Mouse (Mus musculus): ENCODE results near the gene Lin37. TPM values are rescaled to one million over a fixed set of nuclear protein-coding genes. Genes with fewer than 3 reads are reported as not detected.

Gene Lin37
- polyA plus RNA-seq, 1 experiment from 2014 or later = 38.8 TPM

DNA sequence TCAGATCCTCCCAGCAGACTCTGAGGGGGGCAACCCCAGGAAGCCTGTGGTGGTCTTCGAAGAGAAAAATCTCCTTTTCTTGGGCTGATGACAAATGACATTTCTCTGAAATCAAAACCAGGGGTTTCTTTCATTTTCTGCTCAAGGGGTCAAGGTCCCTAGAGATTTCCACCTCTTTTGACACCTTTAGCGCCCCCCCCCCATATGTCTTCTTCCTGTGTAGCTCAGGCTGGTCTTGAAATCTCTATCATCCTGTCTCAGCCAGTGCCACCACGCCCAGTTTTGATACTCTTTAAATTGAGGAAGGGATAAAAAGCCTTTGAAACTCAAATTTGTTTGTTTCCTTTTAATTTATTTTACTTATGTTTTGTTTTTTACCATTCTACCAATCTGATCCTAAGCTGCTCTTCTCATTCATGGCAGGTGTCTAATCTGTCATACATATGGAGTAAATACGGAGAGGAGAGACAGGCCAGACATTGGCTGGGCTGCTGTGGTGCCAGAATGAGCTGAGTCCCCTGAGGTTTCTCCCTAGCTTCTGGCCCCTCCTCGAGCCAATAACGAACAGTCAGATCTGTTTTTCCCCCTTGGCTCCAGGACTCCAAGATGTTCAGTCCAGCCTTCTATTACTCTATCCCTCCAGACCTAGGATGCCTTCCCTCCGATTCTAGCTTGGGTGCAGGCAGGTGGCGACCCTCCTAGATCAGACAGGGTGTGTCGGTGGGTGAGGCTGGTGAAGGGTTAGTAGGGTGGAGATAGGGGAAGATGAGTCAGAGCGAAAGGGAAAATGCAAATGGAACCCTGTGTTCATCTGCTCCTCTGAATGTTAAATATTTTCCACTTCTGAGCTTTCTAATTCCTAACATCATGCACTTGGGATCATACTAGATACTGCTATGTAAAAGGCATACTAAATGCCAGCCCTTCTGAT lies 34.2 kb upstream of the Lin37 start:
- Histone ChIP-seq H3K9me3 (no peaks in the 10 kb centered on the region), H3K36me3 (no peaks in the 10 kb centered on the region), H3K4me1 (peaks cover 9% of the 10 kb centered on the region), H3K4me2 (no peak overlapping the region), H3K27me3 (no peaks in the 10 kb centered on the region), H3K4me3 (no peak overlapping the region), H3K9ac (no peak overlapping the region), H3K27ac (no peak overlapping the region)
- 65% methylated on average over 10 of the region's 10 CpGs for WGBS
- no peak for ATAC-seq (ENCODE audit: borderline replicate concordance, extremely low read depth, low FRiP score, low TSS enrichment)

DNA sequence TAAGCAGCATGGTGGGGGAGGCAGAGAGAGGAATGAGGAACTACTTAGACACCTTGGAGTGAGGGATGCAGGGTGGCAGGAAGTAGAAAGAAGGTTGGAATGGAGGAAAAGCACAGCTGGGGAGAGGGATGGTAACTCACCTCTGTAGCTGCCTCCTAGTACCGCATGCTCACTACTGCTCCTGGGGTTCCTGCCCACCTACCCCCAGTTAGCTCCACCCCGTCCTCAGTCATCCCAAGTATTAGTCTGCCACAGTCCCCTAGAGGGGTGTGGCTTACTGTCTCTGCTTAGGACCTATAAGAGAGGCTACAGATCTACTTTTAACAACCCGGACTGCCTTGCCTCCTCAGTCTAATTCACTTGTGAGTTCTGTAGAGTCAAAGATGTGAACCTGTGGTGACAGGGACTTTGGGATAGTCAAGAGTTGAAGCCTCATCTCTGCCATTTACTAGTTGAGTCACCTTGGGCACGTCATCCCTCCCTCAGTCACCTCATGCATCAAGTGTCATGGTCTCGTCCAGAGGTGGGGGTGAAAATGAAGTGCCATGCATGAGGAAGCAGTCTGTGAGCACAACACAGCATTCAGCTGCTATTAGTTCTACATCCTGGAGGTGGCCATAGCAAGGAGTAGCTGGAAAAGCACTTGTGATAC lies 33.3 kb upstream of the Lin37 start:
- Histone ChIP-seq H3K4me2 (no peak overlapping the region), H3K4me1 (peaks cover 6% of the 10 kb centered on the region), H3K4me3 (no peak overlapping the region), H3K9me3 (no peaks in the 10 kb centered on the region), H3K27me3 (no peaks in the 10 kb centered on the region), H3K9ac (no peak overlapping the region), H3K27ac (0 out of 2 replicates have a peak overlapping the region, but pooled peaks have one; percentile 8), H3K36me3 (no peaks in the 10 kb centered on the region)
- ATAC-seq (ENCODE audit: borderline replicate concordance, extremely low read depth, low FRiP score, low TSS enrichment) = no peak
- 34% methylated on average over 5 of the region's 5 CpGs for WGBS

DNA sequence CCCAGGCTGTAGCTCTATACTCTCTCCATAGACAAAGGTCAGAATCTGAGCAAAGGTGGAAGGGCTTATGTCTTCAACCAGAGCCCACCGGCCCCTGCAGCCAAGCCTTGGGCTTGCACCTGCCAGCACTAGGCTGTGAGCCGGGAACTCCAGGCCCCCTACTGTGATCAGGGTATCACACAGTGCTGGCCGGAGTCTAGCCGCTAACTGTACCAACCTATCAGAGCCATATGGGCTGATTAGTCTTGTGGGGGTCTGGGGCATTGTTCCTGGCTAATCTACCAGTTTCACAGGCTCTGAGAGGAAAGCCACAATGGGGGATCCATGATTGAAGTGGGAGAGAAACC lies 31.9 kb upstream of the Lin37 start:
- Histone ChIP-seq H3K36me3 (peaks cover 2% of the 10 kb centered on the region), H3K4me2 (no peak overlapping the region), H3K4me3 (no peak overlapping the region), H3K9ac (no peak overlapping the region), H3K9me3 (no peaks in the 10 kb centered on the region), H3K4me1 (peaks cover 16% of the 10 kb centered on the region), H3K27me3 (no peaks in the 10 kb centered on the region), H3K27ac (no peak overlapping the region)
- no peak for ATAC-seq (ENCODE audit: borderline replicate concordance, extremely low read depth, low FRiP score, low TSS enrichment)
- WGBS = 62% methylated on average over 4 of the region's 4 CpGs

DNA sequence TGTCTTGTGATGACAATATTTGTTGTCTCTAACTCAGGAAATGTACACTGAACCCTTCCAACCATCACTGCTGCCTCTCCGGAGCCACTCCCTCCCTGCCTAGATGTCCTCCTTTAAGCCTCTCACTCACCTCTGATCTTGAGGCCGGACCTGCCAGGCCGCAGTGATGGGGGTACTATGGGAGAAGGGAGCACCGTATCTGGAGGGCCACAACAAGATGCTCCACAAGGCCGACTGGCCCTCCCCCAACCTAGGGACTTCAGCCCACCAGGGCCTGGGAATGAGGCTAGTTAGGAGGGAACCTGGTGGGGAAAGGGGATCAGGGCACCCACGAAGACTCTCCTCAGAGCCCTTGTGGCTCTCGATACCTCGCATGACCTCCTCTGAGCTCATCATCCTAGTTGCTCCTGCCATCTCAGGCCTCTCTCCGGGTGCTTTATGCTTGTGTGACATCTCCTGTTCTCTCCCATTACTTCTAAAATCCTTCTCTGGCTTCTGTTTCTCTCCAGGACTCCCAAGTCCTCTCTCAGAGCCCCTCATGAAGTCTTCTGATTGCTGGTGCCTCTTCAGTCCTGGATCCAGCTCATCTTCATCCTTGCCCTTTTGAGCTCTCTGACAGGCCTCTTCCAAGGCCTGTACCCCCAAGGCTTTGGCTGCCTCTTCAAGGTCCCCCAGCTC lies 31.4 kb upstream of the Lin37 start:
- Histone ChIP-seq H3K4me1 (peaks cover 18% of the 10 kb centered on the region), H3K4me3 (no peak overlapping the region), H3K9ac (no peak overlapping the region), H3K9me3 (no peaks in the 10 kb centered on the region), H3K4me2 (no peak overlapping the region), H3K36me3 (peaks cover 7% of the 10 kb centered on the region), H3K27ac (no peak overlapping the region), H3K27me3 (no peaks in the 10 kb centered on the region)
- ATAC-seq (ENCODE audit: borderline replicate concordance, extremely low read depth, low FRiP score, low TSS enrichment) = no peak
- 84% methylated on average over 9 of the region's 9 CpGs for WGBS

DNA sequence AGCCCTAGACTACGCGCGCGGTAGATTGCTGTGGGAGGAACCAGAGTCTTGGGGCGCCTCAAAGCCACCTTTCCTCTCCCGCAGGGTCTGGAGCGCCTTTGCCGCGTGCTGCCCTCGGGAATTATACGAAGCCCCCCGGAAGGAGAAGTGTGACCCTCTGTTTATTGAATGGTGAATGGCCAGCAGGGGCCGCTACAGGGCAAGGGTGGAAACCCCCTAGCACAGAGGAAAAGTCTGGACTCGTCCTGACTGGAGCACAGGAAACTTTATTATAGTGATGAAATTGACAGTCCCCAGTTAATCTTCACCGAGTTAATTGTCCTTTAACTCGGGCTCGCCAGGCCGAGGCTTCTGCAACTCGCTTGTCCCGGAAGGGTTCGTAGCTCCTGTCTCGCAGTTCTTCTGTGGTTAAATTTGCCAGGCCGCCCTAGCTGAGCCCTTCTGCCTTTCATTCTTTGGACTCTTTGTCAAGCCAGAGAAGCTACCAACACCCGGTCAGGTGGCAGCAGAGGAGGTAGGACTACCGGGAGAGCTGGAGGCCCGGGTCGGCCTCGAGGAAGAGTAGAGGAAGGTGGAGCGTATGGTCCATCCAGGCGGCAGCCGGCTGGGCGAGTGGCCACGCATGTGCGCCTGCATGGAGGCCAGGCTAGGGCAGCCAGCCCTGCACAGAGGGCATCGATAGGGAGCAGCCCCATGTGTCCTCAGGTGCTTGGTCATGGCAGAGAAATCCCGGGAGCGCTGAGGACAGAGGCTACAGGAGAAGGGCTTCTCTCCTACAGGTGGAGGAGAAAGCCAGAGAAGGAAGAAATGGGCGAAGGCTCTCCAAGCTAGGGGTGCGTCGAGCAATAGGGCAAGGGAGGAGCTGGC lies 30.0 kb upstream of the Lin37 start:
- Histone ChIP-seq H3K36me3 (peaks cover 21% of the 10 kb centered on the region), H3K27me3 (no peaks in the 10 kb centered on the region), H3K27ac (peak overlapping the region; percentile 94), H3K4me2 (peak overlapping the region; percentile 80), H3K9ac (peak overlapping the region; percentile 95), H3K4me1 (peaks cover 18% of the 10 kb centered on the region), H3K4me3 (peak overlapping the region; percentile 99), H3K9me3 (no peaks in the 10 kb centered on the region)
- 20% methylated on average over 39 of the region's 40 CpGs for WGBS
- peak; percentile 55; the same call in 1 of the 2 replicates for ATAC-seq (ENCODE audit: borderline replicate concordance, extremely low read depth, low FRiP score, low TSS enrichment)

DNA sequence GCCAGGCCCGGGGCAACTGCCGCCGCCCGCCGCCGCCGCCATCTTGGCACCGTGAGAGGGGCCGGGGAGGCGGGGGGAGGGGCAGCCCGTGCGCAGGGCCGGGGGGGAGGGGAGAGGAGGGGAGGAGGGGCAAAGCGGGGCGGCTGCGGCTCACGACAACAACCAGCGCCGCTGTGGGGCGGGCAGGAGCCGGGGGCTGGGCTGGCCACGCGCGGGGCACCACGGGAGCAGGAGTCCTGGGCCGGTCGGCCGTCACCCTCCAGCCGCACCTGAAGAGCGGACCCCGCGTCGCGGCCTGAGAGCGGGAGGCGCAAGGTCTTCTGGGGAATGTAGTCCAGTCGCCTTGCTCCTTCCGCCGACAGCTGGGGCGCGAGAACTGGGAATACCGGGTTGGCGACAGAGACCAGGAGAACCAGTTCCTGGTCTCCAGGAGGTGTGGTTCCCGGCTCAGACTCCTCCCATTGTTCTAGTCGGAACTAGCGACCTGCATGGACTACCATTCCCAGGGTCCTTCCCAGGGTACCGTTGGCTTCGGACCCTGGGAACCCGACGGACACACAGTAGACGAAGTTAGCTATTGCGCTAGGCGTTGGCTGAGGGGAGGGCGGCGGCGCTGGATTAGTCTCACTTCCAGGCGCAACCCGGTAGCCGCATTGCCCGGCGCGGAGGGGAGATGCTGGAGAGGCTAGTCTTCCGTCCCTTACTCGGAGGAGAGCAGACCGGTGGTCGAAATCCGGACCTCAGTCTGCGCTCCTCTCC lies 29.2 kb upstream of the Lin37 start, which contains the start of gene Kmt2b:
TSS of gene Kmt2b (minus strand) at position 51 of the 759 bp plus-strand sequence.
- WGBS = under 1% methylated on average over 54 of the region's 68 CpGs
- Histone ChIP-seq H3K4me1 (peaks cover 18% of the 10 kb centered on the region), H3K4me2 (peak within 1 kb of the TSS; percentile 80), H3K9ac (peak within 1 kb of the TSS; percentile 95), H3K9me3 (no peaks in the 10 kb centered on the region), H3K36me3 (peaks cover 30% of the 10 kb centered on the region), H3K27ac (peak within 1 kb of the TSS; percentile 94), H3K4me3 (peak within 1 kb of the TSS; percentile 99), H3K27me3 (no peaks in the 10 kb centered on the region)
- ATAC-seq (ENCODE audit: borderline replicate concordance, extremely low read depth, low FRiP score, low TSS enrichment) = peak; percentile 96

DNA sequence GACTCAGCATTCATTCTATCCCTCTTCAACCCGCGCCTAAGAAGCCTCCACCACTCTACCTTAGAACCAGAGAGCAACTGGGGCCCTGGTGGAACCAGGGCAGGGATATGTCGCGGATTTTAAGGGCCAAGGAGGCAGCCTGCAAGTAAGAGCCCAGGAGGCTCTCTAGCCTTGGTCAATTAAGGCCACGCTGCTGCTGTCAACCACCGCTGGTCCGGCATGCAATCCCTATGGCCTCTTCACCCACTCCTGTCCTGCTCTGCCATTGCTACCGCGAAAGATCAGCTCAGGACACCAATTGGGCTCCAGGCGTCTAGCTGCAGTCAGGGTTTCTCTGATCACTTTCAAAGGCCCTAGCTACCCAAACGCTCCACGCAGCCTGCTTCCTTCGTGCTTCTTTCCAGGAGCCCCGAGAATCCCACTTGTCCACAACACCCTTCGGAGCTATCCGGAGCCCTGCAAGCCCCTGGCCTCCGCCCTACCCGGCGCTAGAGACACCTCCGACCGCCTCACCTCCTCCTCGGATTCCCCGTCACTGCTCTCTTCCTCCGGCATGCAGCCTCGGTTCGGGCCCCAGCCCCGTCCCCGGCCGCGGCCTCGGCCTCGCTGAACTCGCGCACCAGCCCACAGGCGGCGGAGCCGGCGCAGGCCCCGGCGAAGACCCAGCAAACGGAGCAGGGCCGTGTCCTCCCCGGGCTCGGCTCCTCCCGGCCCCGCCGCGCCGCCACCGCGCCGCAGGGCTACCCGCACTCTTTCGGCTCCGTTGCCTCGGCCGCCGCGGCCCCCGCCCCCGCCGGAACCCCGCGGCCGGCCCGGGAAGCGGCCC lies 28.4 kb upstream of the Lin37 start:
- ATAC-seq (ENCODE audit: borderline replicate concordance, extremely low read depth, low FRiP score, low TSS enrichment) = peak; percentile 33
- Histone ChIP-seq H3K9me3 (no peaks in the 10 kb centered on the region), H3K27ac (peak overlapping the region; percentile 94), H3K9ac (peak overlapping the region; percentile 95), H3K4me2 (peak overlapping the region; percentile 80), H3K36me3 (peaks cover 38% of the 10 kb centered on the region), H3K27me3 (no peaks in the 10 kb centered on the region), H3K4me3 (peak overlapping the region; percentile 99), H3K4me1 (peaks cover 18% of the 10 kb centered on the region)
- 1% methylated on average over 67 of the region's 67 CpGs for WGBS

DNA sequence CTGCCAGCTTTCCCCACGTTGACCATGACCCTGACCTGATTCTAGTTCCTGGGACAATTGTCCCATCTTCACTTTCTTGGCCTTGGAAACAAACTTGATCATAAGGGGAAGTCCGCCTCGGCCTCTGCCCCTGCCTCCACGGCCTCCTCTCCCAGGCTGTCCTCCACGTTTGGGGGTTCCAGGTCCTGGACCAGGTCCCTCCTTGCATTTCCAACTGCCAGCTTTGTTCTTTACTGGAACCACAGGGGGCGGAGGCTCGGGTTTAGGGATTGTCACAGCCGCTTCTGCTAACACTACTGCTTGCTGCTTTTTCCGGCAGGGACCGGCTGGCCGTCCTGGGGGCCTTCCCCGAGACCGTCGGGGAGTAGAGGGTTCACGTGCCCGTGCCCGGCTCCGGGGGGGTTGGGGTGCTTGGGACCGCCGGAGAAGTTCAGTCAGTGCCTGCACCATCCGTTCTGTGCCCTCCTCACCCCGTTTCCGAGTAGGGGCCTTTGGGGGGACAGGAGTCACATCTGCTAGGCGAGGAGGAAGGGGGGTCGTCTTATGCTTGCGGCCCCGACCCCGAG lies 26.9 kb upstream of the Lin37 start:
- ATAC-seq (ENCODE audit: borderline replicate concordance, extremely low read depth, low FRiP score, low TSS enrichment) = no peak
- Histone ChIP-seq H3K27ac (no peak overlapping the region), H3K36me3 (peaks cover 53% of the 10 kb centered on the region), H3K9me3 (no peaks in the 10 kb centered on the region), H3K4me3 (peak overlapping the region; percentile 99), H3K4me1 (peaks cover 18% of the 10 kb centered on the region), H3K9ac (no peak overlapping the region), H3K27me3 (no peaks in the 10 kb centered on the region), H3K4me2 (peak overlapping the region; percentile 80; the same call in 1 of the 2 replicates)
- WGBS = 91% methylated on average over 28 of the region's 28 CpGs

DNA sequence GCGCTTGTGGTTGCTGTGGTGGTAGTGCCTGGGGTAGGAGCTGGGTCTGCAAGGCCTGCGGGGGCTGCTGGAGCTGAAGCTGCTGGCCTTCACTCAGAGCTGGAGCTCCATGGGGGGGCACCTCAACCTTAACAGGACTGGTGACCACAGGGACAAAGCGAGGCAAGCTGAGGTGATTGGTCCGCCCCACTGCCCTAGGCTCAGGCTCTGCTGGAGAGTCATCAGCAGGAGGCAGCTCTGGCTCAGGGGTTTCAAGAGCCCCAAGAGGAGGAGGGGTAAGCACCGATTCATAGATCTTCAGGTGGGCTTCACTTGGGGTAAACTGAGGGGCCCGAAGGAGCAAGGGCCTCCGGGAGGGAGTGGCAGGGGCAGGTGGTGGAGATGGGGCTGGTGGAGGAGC lies 25.5 kb upstream of the Lin37 start:
- no peak overlapping the region for H3K27ac ChIP-seq
- H3K4me2 ChIP-seq = no peak overlapping the region
- no peaks in the 10 kb centered on the region for H3K9me3 ChIP-seq
- H3K4me3 ChIP-seq = no peak overlapping the region
- H3K4me1 ChIP-seq = peaks cover 18% of the 10 kb centered on the region
- no peak overlapping the region for H3K9ac ChIP-seq
- no peaks in the 10 kb centered on the region for H3K27me3 ChIP-seq
- no peak for ATAC-seq (ENCODE audit: borderline replicate concordance, extremely low read depth, low FRiP score, low TSS enrichment)
- 95% methylated on average over 7 of the region's 7 CpGs for WGBS
- peaks cover 66% of the 10 kb centered on the region for H3K36me3 ChIP-seq

DNA sequence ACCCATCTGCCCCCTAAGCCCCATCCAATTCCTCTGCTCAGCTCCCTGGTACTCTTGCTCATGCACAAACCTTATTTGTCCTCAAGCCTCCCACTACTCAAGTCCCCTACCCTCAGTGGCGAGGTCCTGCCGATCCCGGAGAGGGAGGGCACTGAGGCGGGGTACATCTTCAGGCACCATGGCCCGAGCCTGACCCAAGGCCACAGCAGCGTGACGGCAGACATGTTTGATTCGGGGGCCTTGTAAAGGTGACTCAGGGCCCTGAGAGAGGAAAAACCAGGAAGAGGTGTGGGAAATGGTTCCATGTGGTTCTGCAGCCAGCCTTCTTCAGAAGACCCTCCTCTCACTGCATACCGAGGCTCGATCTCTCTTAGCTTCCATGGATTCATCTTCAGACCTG lies 24.7 kb upstream of the Lin37 start:
- Histone ChIP-seq H3K4me1 (peaks cover 12% of the 10 kb centered on the region), H3K4me2 (no peak overlapping the region), H3K27ac (no peak overlapping the region), H3K27me3 (no peaks in the 10 kb centered on the region), H3K9me3 (no peaks in the 10 kb centered on the region), H3K9ac (no peak overlapping the region), H3K4me3 (no peak overlapping the region), H3K36me3 (peaks cover 74% of the 10 kb centered on the region)
- WGBS = 91% methylated on average over 10 of the region's 10 CpGs
- ATAC-seq (ENCODE audit: borderline replicate concordance, extremely low read depth, low FRiP score, low TSS enrichment) = no peak

Data from lung, embryonic 15.5 days (tissue).